Mouse (Mus musculus) CH12.LX (cell line): ENCODE results near the gene Gm20388. TPM values are rescaled to one million over a fixed set of nuclear protein-coding genes. Genes with fewer than 3 reads are reported as not detected.

Source experiments
- DNase-seq: peaks from one replicate; pipeline ENCODE4 v3.0.0-alpha.2; 2013; ENCODE audit errors: extremely low read depth
- H3K27ac ChIP-seq: 2 replicates; pipeline ENCODE4 v1.5.1; 2012; ENCODE audit warnings: low read depth, mild to moderate bottlenecking, control low read depth, moderate library complexity; ENCODE audit not compliant: insufficient read depth
- H3K27me3 ChIP-seq: replicated peaks from 2 replicates; pipeline ENCODE3; 2012; ENCODE audit warnings: inconsistent platforms
- H3K36me3 ChIP-seq, 2 experiments: replicated peaks in 1 of 2; 2 replicates each; pipeline versions ENCODE3 to v1.6.1; 2012; ENCODE audit warnings: inconsistent platforms in 1 of 2, low read length in 1 of 2, mild to moderate bottlenecking in 1 of 2, mixed read lengths in 1 of 2, moderate library complexity in 1 of 2; ENCODE audit not compliant: control insufficient read depth in 1 of 2, insufficient read depth in 1 of 2
- H3K4me1 ChIP-seq, 2 experiments: 2 replicates each; pipeline ENCODE4 v1.6.1; 2012; ENCODE audit warnings: inconsistent platforms in 1 of 2, moderate library complexity in 1 of 2; ENCODE audit not compliant: insufficient read depth in 2 of 2, control insufficient read depth in 1 of 2
- H3K4me2 ChIP-seq: 2 replicates; pipeline ENCODE4 v1.6.1; 2012; ENCODE audit warnings: low read depth, mild to moderate bottlenecking, control low read depth; ENCODE audit not compliant: poor library complexity, insufficient read depth, severe bottlenecking
- H3K4me3 ChIP-seq, 3 experiments: fragments of 150-350 bp in 1 of 3; sonication (generic) in 1 of 3; replicated peaks in 1 of 3; 2 replicates each; pipeline versions ENCODE3 to v1.5.1; 2011 to 2012; ENCODE audit warnings: low read depth in 2 of 3, low read length in 2 of 3, mild to moderate bottlenecking in 2 of 3, moderate library complexity in 2 of 3, control low read depth in 1 of 3, improper control_type of control experiment in 1 of 3, inconsistent platforms in 1 of 3, mixed read lengths in 1 of 3; ENCODE audit not compliant: poor library complexity in 1 of 3
- H3K79me2 ChIP-seq: replicated peaks from 2 replicates; pipeline ENCODE4 v1.6.1; 2012; ENCODE audit warnings: mild to moderate bottlenecking, moderate library complexity; ENCODE audit not compliant: control insufficient read depth, poor library complexity, insufficient read depth, severe bottlenecking; ENCODE audit errors: extremely low read depth
- H3K9ac ChIP-seq: 2 replicates; pipeline ENCODE4 v1.6.1; 2012; ENCODE audit warnings: low read depth, mild to moderate bottlenecking, control low read depth, moderate library complexity; ENCODE audit not compliant: insufficient read depth
- H3K9me3 ChIP-seq: replicated peaks from 2 replicates; pipeline ENCODE3; 2012; ENCODE audit warnings: low read length, inconsistent platforms, mixed read lengths
- BHLHE40 ChIP-seq: IDR thresholded peaks from 2 replicates; pipeline ENCODE4 v1.6.1; 2011; ENCODE audit warnings: mild to moderate bottlenecking, low read depth, low read length, improper control_type of control experiment
- CHD1 ChIP-seq: IDR thresholded peaks from 2 replicates; pipeline ENCODE4 v1.6.1; 2012; ENCODE audit warnings: low read depth, low read length, improper control_type of control experiment, inconsistent platforms
- CHD2 ChIP-seq: IDR thresholded peaks from 2 replicates; pipeline ENCODE4 v1.6.1; 2011; ENCODE audit warnings: low read length, improper control_type of control experiment
- CTCF ChIP-seq, 2 experiments: IDR thresholded peaks in 1 of 2; conservative IDR thresholded peaks in 1 of 2; 2 replicates each; pipeline ENCODE4 v1.5.1; 2011 to 2012; ENCODE audit warnings: low read depth in 2 of 2, low read length in 2 of 2, improper control_type of control experiment in 1 of 2, inconsistent platforms in 1 of 2, mild to moderate bottlenecking in 1 of 2, moderate library complexity in 1 of 2
- ELF1 ChIP-seq: IDR thresholded peaks from 2 replicates; pipeline ENCODE4 v1.6.1; 2014; ENCODE audit warnings: low read depth, mild to moderate bottlenecking, inconsistent platforms, low read length, improper control_type of control experiment
- GABPA ChIP-seq: IDR thresholded peaks from 2 replicates; pipeline ENCODE4 v1.6.1; 2012; ENCODE audit warnings: low read depth, low read length, improper control_type of control experiment, inconsistent platforms; ENCODE audit not compliant: insufficient replicate concordance
- IRF4 ChIP-seq: IDR thresholded peaks from 2 replicates; pipeline ENCODE4 v1.6.1; 2014; ENCODE audit warnings: low read depth, mild to moderate bottlenecking, inconsistent platforms, low read length, improper control_type of control experiment
- KAT2A ChIP-seq: IDR thresholded peaks from 2 replicates; pipeline ENCODE4 v1.6.1; 2012; ENCODE audit warnings: low read length, improper control_type of control experiment, inconsistent platforms; ENCODE audit not compliant: insufficient replicate concordance
- MAFK ChIP-seq: IDR thresholded peaks from 2 replicates; pipeline ENCODE4 v1.6.1; 2011; ENCODE audit warnings: low read length, improper control_type of control experiment; ENCODE audit not compliant: insufficient replicate concordance
- MAZ ChIP-seq: IDR thresholded peaks from 2 replicates; pipeline ENCODE4 v1.6.1; 2012; ENCODE audit warnings: low read depth, mild to moderate bottlenecking, inconsistent platforms, low read length, improper control_type of control experiment, moderate library complexity
- MEF2A ChIP-seq: IDR thresholded peaks from 2 replicates; pipeline ENCODE4 v1.6.1; 2014; ENCODE audit warnings: low read depth, mild to moderate bottlenecking, inconsistent platforms, low read length, improper control_type of control experiment, borderline replicate concordance
- NRF1 ChIP-seq: IDR thresholded peaks from 2 replicates; pipeline ENCODE4 v1.6.1; 2014; ENCODE audit warnings: low read depth, mild to moderate bottlenecking, inconsistent platforms, low read length, improper control_type of control experiment, moderate library complexity
- POLR2A ChIP-seq: IDR thresholded peaks from 2 replicates; pipeline ENCODE4 v1.6.1; 2011; ENCODE audit warnings: low read depth, mild to moderate bottlenecking, improper control_type of control experiment, low read length
- POLR2AphosphoS2 ChIP-seq: IDR thresholded peaks from 2 replicates; pipeline ENCODE4 v1.6.1; 2011; ENCODE audit warnings: low read depth, low read length, improper control_type of control experiment
- RAD21 ChIP-seq: IDR thresholded peaks from 2 replicates; pipeline ENCODE4 v1.6.1; 2011; ENCODE audit warnings: low read depth, mild to moderate bottlenecking, low read length, improper control_type of control experiment, moderate library complexity
- TBP ChIP-seq: conservative IDR thresholded peaks from 2 replicates; pipeline ENCODE4 v1.6.1; 2011; ENCODE audit warnings: low read depth, low read length, improper control_type of control experiment
- TCF12 ChIP-seq: IDR thresholded peaks from 2 replicates; pipeline ENCODE4 v1.6.1; 2014; ENCODE audit warnings: low read depth, mild to moderate bottlenecking, inconsistent platforms, low read length, improper control_type of control experiment
- USF1 ChIP-seq: IDR thresholded peaks from 2 replicates; pipeline ENCODE4 v1.6.1; 2014; ENCODE audit warnings: low read depth, mild to moderate bottlenecking, inconsistent platforms, low read length, improper control_type of control experiment
- USF2 ChIP-seq: conservative IDR thresholded peaks from 2 replicates; pipeline ENCODE4 v1.6.1; 2011; ENCODE audit warnings: low read depth, low read length, improper control_type of control experiment
- ZKSCAN1 ChIP-seq: IDR thresholded peaks from 2 replicates; pipeline ENCODE4 v1.6.1; 2012; ENCODE audit warnings: low read depth, inconsistent platforms, low read length, improper control_type of control experiment, borderline replicate concordance
- ZMIZ1 ChIP-seq: IDR thresholded peaks from 2 replicates; pipeline ENCODE4 v1.6.1; 2012; ENCODE audit warnings: low read depth, mild to moderate bottlenecking, inconsistent platforms, low read length, improper control_type of control experiment
- dilution Hi-C: fragments of 300-500 bp; cut with MboI; formaldehyde crosslinking; loops from 2 replicates; pipeline ENCODE4 v1.14.3; 2020; ENCODE audit warnings: low sequenced_read_pairs; ENCODE audit not compliant: extremely low pct_unique_long_range_greater_than_20kb, extremely low pct_ligation_motif_present
- in situ Hi-C: fragments of 300-500 bp; cut with MboI; formaldehyde crosslinking; loops from 3 replicates; pipeline ENCODE4 v1.14.3; 2019; ENCODE audit warnings: low sequenced_read_pairs, low pct_ligation_motif_present, low pct_unique_long_range_greater_than_20kb, mixed read lengths
- polyA plus RNA-seq: library from polyadenylated mRNA; unstranded; fragments of >175 nt; gene quantifications from 2 replicates; pipeline ENCODE4 v1.2.1, GENCODE M21; 2012; ENCODE audit warnings: low read depth; ENCODE audit not compliant: insufficient read length
- total RNA-seq, 2 experiments: library from RNA; depleted of rRNA; stranded (reverse); fragments of 300-350 nt in 1 of 2; fragments of >200 nt in 1 of 2; gene quantifications; 2 replicates each; pipeline ENCODE4 v1.2.3; 2012 to 2014

Gm20388 gene
- total and polyA plus RNA-seq, 3 experiments, result 14.8 to 26.3 (median 22.2) TPM

- peaks cover 43% of the 10 kb centered on the region for H3K27me3 ChIP-seq
- no peaks in the 10 kb centered on the region for H3K4me1 ChIP-seq
- dilution Hi-C loops (no loop called here), in situ Hi-C loops (no loop called here)
- H3K9ac ChIP-seq, result no peak overlapping the region
- H3K79me2 ChIP-seq, result no peaks in the 10 kb centered on the region
- no peak overlapping the region for H3K4me2 ChIP-seq
- no peak overlapping the region for H3K4me3 ChIP-seq
- no peak overlapping the region for H3K27ac ChIP-seq
- DNase-seq, result no peak
- H3K9me3 ChIP-seq, result peaks cover 7% of the 10 kb centered on the region
- no peaks in the 10 kb centered on the region for H3K36me3 ChIP-seq
- TF ChIP-seq TBP, result no peak
Observed at GRCm38 (mm10) chr8:121233196-121233595, 1322.6 kb downstream of the Gm20388 start.

- no peak for TF ChIP-seq NRF1
- peak; percentile 39 to 66; a peak in 2 of 4 replicates for TF ChIP-seq CTCF (conservative IDR thresholded peaks at IDR 0.05 in 1 of 2, IDR thresholded peaks at IDR 0.05 in 1 of 2; ENCODE audit: low read depth in 2 of 2, low read length in 2 of 2)
- TF ChIP-seq, all 38 proteins: peak for 1
- dilution Hi-C loops, result no loop called here
- Histone ChIP-seq H3K9me3 (peaks cover 7% of the 10 kb centered on the region), H3K4me1 (no peaks in the 10 kb centered on the region), H3K27ac (no peak overlapping the region), H3K9ac (no peak overlapping the region), H3K4me2 (no peak overlapping the region), H3K79me2 (no peaks in the 10 kb centered on the region), H3K4me3 (no peak overlapping the region), H3K27me3 (peaks cover 37% of the 10 kb centered on the region), H3K36me3 (no peaks in the 10 kb centered on the region)
- DNase-seq, result no peak
- in situ Hi-C loops, result no loop called here
Observed at GRCm38 (mm10) chr8:121234915-121235314, 1324.3 kb downstream of the Gm20388 start.

- Histone ChIP-seq H3K4me2 (no peak overlapping the region), H3K4me1 (peaks cover 0 to 5% of the 10 kb centered on the region in 2 experiments; a peak in 1 of 4 replicates), H3K9me3 (peaks cover 7% of the 10 kb centered on the region), H3K9ac (no peak overlapping the region), H3K79me2 (no peaks in the 10 kb centered on the region), H3K27ac (no peak overlapping the region), H3K36me3 (no peaks in the 10 kb centered on the region), H3K4me3 (no peak overlapping the region), H3K27me3 (peaks cover 56% of the 10 kb centered on the region)
- in situ Hi-C loops, result no loop called here
- no peak for DNase-seq
- TF ChIP-seq TBP (no peak), RAD21 (no peak), MAZ (no peak), ZMIZ1 (no peak), ELF1 (no peak), POLR2A (no peak), KAT2A (no peak), USF2 (no peak), GABPA (no peak), USF1 (no peak), MEF2A (no peak), CHD2 (no peak), CHD1 (no peak), TCF12 (no peak), ZKSCAN1 (no peak), MAFK (no peak), POLR2AphosphoS2 (no peak), BHLHE40 (no peak), IRF4 (no peak), NRF1 (no peak)
- dilution Hi-C loops, result no loop called here
Observed at GRCm38 (mm10) chr8:121239640-121240039, 1329.0 kb downstream of the Gm20388 start.
